Mouse (Mus musculus) left cerebral cortex, postnatal 36 days (tissue): ENCODE data around the gene Cemip. TPM values are rescaled to one million over a fixed set of nuclear protein-coding genes. Genes with fewer than 3 reads are reported as not detected.
"Not testable (repeated sequence)": the region's sequence is repeated elsewhere in the genome, so short reads cannot be mapped to it uniquely, and the experiment has no call there.

ENCODE experiments used
- DNase-seq, 2 experiments: peaks; one replicate each; pipeline ENCODE4 v3.0.0; 2021 to 2022; ENCODE audit warnings: low spot score in 2 of 2, mixed read lengths in 1 of 2
- intact Hi-C: fragments of 180-260 bp; cut with DNase I; formaldehyde crosslinking; loops from one replicate; pipeline ENCODE4 v1.15.1; 2025
- total RNA-seq, 2 experiments: library from RNA; stranded (reverse); gene quantifications; 2 replicates each; pipeline ENCODE4 v1.2.3; 2021

Cemip gene
- total RNA-seq, result 10 to 100 TPM; 14.5 to 18.7 TPM

DNA sequence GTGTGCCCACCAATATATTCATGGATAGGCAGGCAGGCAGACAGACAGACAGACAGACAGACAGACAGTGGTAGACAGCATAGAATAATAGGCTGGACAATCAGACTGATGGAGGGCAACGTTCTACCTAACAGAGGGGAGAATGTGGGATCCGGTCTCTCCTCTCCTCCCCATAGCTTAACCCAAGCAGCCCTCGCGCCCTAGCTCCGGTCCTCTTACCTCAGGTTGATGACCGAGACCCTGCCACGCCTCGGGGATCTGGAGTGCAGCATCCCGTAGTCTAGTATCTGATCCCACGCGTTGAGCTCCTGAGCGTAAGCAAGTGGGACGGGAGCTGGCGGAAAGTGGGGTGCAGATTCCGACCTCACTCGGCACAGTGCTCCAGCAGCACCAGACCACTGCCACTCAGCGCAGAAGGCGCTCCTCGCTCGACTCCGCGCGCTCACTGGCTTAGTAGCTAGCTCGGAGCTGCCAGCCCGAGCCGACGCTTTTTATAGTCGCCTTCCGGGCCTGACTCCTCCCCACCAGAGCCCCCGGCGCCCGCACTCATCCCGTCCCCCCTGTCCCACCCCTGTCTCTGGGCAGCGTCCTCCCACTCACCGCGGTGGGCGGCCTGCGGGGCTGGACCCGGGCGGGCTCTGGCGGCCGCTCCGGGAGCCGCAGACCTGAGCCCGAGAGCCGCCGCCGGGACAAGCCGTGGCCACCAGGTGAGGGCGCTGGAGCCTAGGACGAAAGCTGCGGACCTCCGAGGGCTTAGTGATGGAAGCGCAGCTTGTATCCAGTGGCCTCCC lies at the start of gene Cemip:
Gene Cemip, minus strand, starts transcription at position 464 of the 791 bp plus-strand sequence.
- DNase-seq, result peak; percentile 86 to 87

DNA sequence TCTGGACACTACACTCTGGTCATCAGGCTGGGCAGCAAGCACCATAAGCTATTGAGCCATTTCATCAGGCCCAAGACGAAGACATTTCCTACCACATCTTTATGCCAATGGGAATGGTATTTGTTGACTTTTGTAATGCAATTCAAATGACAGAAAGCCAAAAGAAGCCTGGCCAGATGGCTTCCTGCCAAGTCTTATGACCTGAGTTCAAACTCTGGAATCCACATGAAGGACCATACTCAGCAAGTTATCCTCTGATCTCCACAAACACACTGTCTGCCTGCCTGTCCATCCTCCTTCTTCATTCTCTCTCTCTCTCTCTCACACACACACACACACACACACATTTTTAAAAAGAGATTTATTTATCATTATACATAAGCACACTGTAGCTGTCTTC lies 46.4 kb upstream of the Cemip start:
- intact Hi-C loops, result no loop called here
- DNase-seq, result no peak

More for the DNA sequence above, at the start of gene Cemip:
- intact Hi-C loops, result loop anchor here (5.0 kb wide), 3 partner anchors 66 to 271 kb away; partner anchors contain the start of gene Abhd17c

DNA sequence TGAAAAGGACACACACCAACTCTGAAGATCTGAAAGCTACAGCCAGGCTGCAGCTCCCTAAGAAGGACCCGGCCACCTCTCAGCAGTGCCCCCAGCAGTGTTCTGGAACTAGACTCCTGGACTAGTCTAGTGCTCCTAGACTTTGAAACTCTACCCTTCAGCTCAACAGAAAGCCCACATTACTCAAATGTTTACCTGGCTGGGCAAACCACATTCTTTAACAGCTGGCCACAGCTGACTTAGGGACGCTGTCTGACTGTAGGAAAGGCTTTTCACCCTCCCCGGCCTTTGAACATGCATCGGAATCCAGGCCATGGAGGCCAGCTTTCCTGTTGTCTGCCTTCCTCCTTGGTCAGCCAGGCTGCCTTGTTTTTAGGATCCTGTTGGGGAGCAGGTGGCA lies 45.4 kb upstream of the Cemip start:
- intact Hi-C loops, result no loop called here
- no peak for DNase-seq

DNA sequence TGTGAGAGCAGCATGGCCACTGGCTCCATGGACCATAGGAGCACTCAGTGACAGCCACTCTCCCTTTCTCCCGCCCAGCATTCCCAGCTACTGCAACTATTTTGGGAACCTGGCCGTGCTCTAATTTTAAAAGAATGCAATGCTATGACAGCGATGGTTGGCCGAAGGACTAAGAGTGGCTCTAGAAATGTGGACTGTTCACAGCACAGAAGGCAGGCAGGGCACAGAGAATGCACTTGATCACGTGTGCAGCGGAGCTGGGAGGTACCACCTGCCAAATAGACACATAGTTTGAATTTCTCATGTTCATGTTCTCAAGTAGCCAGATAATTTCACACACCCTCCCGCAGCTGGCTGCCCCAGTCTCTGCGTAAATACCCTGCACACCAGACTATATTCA lies 42.4 kb upstream of the Cemip start:
- DNase-seq, result peak in 1 of 2 experiments; percentile 20
- intact Hi-C loops, result no loop called here

DNA sequence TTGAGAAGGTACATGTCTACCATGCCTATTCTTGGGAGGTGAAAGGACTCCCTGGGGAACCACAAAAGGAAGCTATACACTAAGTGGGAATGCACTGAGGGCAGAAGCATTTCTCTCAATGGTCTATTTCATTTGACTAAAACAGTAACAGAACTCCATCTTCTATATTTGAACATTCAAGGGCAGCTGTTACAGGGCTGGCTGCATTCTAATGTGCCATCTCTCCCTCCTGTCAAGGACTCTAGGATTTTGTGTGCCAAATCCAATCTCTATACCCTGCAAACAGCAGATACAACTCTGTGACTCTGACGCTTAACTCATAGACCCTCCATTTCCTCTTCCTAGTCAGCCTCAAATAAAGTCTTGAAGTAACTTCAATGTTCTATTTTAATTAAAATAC lies 39.4 kb upstream of the Cemip start:
- intact Hi-C loops, result no loop called here
- no peak for DNase-seq

DNA sequence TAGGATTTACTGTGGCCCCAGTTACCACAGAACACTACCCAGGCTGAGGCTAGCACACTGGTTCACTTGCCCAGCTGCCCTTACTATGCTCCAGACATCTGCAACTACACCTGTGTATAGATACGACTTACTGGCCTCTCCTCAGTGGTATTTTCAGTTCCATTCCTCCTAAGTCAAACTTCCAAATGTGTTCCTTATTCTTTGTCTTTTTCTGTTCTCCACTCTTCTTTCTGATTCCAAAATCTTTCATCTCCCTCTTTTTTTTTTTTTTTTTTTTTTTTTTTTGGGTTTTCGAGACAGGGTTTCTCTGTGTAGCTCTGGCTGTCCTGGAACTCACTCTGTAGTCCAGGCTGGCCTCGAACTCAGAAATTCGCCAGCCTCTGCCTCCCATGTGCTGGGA lies 37.3 kb upstream of the Cemip start:
- intact Hi-C loops, DNase-seq: not testable (repeated sequence)

DNA sequence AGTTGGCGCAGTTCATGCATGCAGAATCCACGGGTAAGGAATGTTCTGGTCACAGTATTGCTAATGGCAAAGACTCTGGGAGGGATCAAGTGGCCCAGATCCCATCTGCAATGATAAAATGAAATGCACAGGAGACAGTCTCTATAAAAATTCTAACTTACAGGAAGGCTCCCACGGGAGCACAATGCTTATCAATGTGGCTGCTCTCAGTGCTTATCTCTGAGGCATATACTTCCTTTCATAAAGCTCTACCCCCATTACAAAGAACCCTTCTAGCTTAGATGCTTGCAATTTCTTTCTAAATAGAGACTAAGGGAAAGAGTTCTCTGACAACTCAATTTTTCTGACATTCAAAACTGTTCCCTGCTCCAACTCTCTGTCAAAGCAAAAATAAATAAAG lies 35.5 kb upstream of the Cemip start:
- intact Hi-C loops, result no loop called here
- no peak for DNase-seq

DNA sequence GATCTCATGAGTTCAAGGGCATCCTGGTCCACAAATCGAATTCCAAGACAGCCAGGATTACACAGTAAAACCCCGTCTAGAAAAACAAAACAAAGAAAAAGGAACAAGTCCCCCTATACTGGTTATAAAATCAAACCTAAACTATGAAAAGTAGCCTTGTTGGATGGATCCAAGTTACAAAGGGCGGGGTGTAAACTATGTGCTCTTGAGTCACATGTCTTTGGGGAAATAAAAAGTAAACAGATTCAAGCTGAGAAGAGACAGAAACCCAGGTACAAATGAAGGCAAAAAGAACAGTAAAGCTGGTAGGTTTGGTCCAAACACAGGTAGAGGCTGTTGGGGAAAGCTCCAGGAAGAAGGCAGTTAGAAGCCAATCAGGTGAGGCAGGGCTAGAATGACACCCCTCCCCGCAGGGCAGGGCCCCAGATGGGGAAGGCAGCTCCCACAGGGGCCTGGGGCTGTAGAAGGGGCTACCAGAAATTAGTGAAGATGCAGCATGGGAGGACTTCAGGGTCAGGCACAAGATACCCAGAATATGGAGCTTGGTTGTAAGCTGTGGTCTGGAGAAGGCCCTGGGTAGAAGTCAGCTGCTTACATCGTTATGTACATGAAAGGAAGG lies 33.9 kb upstream of the Cemip start:
- DNase-seq, result no peak
- intact Hi-C loops, result no loop called here

DNA sequence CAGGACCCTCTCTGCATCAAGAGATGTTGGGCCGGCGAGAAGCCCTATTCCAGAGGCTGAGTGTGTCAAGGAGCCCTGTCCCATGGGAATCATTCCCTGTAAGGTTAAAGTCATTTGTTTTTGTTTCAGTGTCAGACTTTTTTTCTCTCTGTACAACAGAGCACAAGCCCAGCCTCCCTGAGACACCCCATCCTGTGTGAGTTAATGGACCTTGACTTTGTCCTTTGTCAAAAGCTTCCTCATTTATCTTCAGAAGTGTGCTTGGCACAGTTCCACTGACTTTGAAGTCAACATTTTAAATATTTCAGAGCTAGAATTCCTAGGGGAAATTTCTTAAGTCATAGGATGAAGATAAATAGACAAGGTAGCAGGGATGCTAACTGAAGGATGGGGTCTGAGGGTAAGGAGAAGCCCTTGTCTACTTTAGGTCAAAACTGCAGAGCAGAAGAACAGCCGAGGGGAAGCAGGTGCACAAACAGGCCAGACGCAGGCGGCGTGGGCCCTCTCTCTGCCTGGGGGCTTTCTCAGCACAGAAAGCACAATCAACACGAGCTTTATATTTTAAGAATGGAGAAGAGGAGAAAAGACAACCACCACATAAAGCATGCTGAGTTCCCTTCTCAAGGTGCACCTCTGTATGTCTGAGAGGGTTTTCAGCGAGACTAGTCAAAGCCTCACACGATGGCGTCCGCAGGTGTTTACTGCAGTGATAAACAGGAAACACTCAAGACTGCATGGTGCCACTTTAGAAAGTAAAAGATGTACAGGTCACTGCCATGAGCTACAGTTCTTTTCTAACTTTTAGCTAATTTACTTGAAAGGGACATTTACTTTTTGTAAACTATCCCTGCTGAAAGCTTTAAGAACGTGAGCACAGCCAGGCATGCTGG lies 33.2 kb upstream of the Cemip start:
- intact Hi-C loops, result no loop called here
- DNase-seq, result no peak

DNA sequence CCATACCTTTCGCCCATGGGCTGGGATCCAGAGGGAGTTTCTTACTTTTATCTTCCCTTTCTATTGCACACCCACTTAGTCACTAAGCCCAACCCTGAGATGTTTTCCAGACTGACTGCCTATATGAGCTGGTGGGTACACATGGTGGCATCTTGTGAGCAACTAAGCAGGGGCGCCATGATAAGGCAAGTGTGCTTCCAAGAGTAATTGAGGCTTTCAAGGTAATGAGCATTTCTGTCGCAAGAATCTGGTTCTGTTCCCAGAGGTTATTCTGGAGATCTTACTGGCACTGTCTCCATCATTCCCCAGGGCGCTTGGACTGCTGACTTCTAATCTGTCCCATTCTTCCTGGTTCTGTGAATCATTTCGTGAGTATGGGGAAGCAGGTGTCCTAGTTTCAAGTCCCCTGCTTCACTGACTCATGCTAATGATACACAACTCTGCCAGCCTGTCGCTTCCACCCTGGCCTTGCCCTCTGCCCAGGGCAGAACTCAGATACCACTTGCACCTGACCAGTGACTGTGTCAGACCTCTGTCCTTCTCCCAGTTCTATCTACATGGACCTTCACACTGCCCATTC lies 31.3 kb upstream of the Cemip start:
- intact Hi-C loops, result no loop called here
- no peak for DNase-seq

DNA sequence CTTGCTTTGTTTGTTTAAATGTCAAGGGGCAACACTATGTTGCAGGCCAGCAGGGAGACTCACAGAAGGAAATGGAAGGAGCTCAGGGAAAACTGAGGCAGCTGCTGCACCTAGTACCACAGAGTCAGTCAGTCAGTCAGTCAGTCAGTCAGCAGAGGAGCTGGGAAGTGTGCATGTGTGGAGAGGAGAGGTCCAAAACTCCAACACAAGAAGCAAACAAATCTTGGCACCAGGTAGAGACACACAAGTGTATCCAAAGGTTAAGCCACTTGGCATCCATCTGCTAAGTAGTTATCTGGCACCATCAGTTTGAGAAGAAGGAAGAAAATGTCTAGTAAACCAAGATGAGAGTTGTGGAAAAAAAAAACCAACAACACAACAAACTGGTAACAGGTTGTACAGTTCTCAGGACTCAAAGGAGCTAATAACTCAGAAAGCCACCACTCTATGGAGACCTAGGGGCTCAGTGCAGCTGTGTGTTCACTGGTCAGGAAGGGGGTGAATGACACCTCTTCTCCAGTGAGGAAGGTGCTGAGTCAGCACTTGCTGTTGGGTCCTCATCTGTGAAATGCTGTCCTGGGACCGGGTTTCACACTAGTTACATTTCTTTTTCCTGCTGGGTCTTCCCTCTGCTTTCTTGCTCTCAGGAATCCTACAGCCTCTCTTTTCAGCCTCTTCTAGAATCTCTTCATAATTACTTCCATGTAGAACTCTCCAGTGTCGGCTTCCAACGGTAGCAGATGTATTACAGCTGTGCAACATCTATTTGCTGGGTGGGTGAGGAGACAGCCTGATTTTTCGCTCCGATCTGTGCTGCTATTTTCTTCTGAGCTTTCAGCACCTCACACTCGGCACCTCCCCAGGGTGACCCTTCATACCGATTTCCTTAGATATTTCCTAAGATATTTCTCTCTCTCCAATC lies 30.6 kb upstream of the Cemip start:
- DNase-seq, result no peak
- intact Hi-C loops, result no loop called here

DNA sequence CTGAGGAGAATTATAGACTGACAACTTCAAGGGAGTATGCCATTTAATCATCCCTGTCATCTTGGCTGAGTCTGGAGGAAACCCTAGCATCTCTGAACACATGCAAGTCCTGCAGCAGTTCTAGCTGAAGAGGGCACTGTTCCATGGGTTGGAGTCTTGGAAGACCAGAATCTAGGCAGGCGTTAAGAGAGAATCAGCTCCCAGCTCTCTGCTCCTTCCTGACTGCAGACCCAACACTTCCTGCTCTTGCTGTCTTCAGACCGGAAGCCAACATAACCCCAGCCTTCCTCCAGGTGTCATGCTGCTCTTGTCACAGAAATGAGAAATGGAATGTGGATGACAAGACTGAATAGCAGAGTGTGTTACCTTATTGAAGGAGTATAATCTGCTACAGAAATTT lies 29.1 kb upstream of the Cemip start:
- intact Hi-C loops, result no loop called here
- no peak for DNase-seq

DNA sequence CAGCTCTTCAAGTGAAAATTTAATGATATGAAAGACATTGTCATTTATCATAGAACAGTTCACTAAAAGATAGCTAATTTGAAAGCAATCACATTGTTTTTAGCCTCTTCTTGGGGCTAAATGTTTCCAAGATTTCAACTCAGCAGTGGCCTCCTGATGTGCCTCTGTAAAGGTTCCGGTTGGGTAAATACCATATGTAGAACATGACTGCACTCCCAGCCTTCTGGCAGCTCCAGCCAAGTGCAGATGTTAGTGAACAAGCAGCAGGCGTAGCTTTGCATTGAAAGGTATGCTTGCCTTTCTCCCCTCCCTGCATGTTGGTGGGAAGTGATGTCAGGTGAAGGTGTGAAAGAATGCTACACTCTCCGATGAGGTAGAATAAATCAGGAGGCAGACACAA lies 28.5 kb upstream of the Cemip start:
- intact Hi-C loops, result no loop called here
- no peak for DNase-seq

DNA sequence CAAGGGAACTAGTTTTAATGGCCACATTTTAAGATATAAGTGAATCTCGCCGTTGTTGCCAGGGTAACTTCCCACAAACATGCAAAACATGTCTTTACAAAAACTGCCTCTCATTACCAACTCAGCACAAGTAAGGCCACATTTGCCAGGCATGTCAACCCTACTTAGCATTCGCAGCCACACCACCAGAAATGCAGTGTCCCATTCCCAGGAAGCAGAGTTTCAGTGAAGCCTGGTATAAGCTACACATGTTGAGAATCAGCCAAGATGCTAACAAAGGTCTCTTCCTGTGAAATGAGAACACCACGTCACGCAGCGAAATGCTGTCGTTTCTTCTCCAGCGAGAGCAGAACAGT lies 26.7 kb upstream of the Cemip start:
- intact Hi-C loops, result no loop called here
- DNase-seq, result no peak

DNA sequence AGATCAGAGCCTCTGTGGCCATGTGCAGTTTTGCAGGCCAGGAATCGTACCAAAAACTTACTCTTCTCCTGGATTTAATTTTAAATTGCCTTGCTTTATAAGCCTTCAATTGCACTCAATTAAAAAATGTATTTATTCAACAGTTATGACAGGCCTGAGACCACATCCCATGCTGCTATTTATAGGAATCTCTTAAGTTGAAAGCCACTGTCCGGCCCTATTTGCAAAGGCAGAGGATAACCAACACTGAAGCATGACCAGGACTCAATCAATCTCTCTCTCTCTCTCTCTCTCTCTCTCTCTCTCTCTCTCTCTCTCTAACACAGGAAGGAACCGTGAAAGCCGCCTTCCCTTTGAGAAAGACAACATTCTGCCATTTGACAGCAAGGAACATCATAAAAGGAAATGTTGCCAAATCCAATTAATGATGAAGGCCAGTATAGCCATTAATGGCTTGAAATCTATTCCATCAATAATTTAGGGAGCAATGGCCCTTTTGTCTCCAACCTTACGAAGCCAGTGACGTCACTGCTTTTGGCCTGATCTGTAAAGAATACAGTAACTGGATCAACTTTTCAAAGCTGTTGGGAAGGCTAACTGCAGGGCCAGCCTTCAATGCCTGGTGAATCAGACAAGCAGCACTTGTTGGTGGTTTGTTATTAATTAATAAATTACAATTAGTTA lies 26.2 kb upstream of the Cemip start:
- intact Hi-C loops, result no loop called here
- no peak for DNase-seq

DNA sequence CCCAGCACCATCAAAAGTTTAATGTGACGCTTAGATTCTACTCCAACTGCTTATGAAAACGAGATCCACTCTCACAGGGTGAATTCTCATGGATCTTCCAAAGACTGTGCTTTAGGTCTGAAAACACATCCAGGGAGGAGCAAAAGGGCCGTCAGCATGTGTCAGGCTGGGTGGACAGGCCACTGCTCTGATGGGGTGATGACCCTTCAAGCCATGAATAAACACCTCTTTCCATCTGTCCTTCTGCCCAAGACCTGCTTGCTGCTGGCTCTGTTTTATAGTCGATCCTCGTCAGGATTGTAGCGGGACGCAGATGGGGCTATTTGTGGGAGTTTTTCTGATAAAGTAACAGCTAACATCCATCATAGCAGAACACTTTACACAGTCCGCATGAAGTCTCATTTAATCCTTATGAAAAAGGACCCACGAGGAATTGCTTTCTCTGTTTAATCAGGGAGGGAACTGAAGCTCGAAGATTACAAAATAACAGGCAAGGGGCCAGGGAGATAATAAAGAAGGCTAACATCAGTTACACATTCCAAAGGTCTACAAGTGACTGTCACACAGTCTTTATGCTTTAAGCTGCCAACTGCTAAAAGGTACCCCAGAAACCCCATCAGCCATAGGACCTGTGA lies 25.5 kb upstream of the Cemip start:
- DNase-seq, result no peak
- intact Hi-C loops, result no loop called here

DNA sequence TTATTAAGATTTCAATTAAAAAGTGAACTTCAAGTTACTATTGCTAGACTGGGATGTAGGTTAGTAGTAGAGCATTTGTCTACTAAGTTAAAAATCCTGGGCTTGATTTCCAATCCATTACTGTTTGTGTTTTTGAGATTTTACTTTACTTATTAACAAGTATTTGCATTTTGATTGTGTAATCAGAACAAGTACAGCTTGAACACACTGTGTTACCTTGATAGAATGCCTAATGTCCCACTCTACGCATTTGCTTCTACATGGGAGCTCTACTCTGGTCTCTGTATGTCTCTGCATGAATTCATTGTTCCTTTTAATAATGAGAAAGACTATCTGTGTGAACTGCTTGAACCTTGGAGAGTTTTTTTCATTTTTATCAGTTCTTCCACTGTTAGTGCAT lies 20.6 kb upstream of the Cemip start:
- intact Hi-C loops, result no loop called here
- no peak for DNase-seq

DNA sequence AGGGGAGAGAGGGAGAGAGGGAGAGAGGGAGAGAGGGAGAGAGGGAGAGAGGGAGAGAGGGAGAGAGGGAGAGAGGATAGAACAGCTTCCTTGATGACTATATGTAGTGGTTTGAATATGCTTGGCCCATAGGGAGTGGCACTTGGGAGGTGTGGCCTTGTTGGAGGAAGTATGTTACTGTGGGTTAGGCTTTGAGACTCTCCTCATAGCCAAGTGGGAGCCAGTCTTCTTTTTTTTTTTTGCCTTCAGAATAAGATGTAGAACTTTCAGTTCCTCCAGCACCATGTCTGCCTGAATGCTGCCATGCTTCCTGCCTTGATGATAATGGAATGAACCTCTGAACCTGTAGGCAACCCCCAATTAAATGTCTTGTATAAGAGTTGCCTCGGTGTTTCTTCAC lies 16.3 kb upstream of the Cemip start:
- intact Hi-C loops, result no loop called here
- no peak for DNase-seq
